Mouse (Mus musculus): Measurements from ENCODE around the gene Tent5c. TPM values are rescaled to one million over a fixed set of nuclear protein-coding genes. Genes with fewer than 3 reads are reported as not detected.

The Tent5c gene
- 21.4 TPM for polyA plus RNA-seq (2015; fragmentation: Illumina TruSeq; extraction: RNeasy Lipid Tissue Mini Kit (QIAGEN cat#74804); ENCODE audit: insufficient read depth, low read depth, low replicate concordance)

GRCm38 (mm10) chr3:100489133-100490009, at the start of gene Tent5c:
Gene Tent5c (minus strand): TSS chr3:100489324.

Other genes starting within 250 kb of the Tent5c start
- 3.8 TPM for gene Man1a2, start 196.2 kb upstream of the Tent5c start, polyA plus RNA-seq (2015; fragmentation: Illumina TruSeq; extraction: RNeasy Lipid Tissue Mini Kit (QIAGEN cat#74804); ENCODE audit: insufficient read depth, low read depth, low replicate concordance)